Mouse (Mus musculus) frontal cortex, postnatal 14 days (tissue): ENCODE data around the gene Nradd.

Experiments
- DNase-seq, 2 experiments: peaks; one replicate each; pipeline ENCODE4 v3.0.0; 2022; ENCODE audit warnings: low spot score in 2 of 2

The Nradd gene

DNA sequence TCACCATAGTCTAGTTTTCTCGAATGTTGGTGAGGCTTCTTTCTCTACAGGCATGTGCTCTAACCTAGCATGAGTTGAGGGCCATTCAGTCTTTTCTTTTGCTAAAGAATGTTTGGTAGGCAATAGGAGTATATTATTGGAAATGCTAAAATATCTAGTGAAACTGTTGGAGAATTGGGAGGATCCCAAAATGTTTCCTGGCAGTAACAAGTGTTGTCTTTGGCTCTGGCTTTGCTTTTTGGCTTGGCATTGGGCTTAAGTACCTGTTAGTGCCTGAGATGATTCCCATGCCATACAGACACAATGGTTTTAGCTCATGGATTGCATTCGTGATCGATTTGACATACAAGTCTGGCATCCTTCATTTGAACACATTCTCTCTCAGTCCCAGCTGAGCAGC lies 12.8 kb downstream of the Nradd start:
- DNase-seq, result no peak

DNA sequence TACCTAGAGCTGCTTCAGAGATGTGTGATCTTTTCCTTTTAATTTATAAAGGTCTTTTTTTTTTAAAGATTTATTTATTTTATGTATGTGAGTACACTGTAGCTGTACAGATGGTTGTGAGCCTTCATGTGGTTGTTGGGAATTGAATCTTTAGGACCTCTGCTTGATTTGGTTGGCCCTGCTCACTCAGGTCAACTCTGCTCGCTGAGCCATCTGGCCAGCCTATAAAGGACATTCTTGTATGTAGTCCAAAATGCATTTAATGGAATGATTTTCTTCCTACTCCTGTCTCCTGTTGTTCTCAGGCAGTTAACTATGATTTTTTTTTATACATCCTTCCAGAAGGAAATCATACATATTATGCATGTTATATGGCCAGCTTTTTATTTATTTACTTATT lies 40.7 kb downstream of the Nradd start:
- DNase-seq, result no peak

DNA sequence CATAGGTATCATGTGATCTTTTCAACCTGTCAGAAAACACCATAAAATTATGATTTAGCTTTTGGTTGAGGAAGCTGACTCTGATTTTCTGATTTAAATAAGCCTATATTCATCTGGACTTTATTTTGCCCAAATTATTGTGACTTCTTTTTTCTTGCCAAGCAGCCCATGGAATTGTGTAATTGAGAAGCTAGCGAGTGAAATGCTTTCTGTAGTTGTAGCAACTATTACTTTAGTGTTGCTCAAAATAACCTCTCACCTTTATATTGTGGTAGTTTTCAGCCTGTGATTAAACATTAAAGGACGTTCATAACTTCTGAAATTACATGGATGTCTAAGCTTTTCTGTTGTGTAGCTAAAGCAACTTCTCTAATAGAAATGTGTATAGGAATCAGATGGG lies 42.1 kb downstream of the Nradd start:
- DNase-seq, result no peak
